Mouse (Mus musculus) CD4-positive, CD25-positive, alpha-beta regulatory T cell (primary cell): ENCODE data around the gene Actrt3. TPM values are rescaled to one million over a fixed set of nuclear protein-coding genes. Genes with fewer than 3 reads are reported as not detected.

ENCODE experiments used
- polyA plus RNA-seq: library from polyadenylated mRNA; unstranded; fragments of 100-300 nt; shearing (Covaris generic); gene quantifications from one replicate; pipeline ENCODE4 v1.2.1, GENCODE M21; 2017

Actrt3 gene
- 0.14 TPM for polyA plus RNA-seq

GRCm38 (mm10) chr3:30599711-30600545 is at the start of gene Actrt3:
Gene Actrt3 (minus strand): TSS chr3:30599939.

GRCm38 (mm10) chr3:30647440-30648090 is 47.8 kb upstream of the Actrt3 start, which contains the start of gene Lrrc34:
Gene Lrrc34 (minus strand): TSS chr3:30647869.

GRCm38 (mm10) chr3:30644207-30644606 is 44.5 kb upstream of the Actrt3 start, which contains the start of gene Lrriq4:
Gene Lrriq4 (plus strand): TSS chr3:30644507.

GRCm38 (mm10) chr3:30602065-30602739 is 2.5 kb upstream of the Actrt3 start, which contains the start of gene Mynn:
Gene Mynn (plus strand): TSS chr3:30602065.

GRCm38 (mm10) chr3:30547908-30548307 is 51.8 kb downstream of the Actrt3 start, which contains the start of gene Mecom:
Gene Mecom (minus strand): TSS chr3:30548008.

Other genes starting within 250 kb of the Actrt3 start
- gene Mecom, start 51.9 kb downstream of the Actrt3 start, polyA plus RNA-seq = 0.23 TPM
- 43.6 TPM for gene Mynn, start 2.1 kb upstream of the Actrt3 start, polyA plus RNA-seq
- gene Lrriq4, start 44.6 kb upstream of the Actrt3 start, polyA plus RNA-seq = not detected
- 0.16 TPM for gene Lrrc34, start 47.9 kb upstream of the Actrt3 start, polyA plus RNA-seq
- 0.07 TPM for gene Lrrc31, start 99.9 kb upstream of the Actrt3 start, polyA plus RNA-seq
- gene Samd7, start 146.4 kb upstream of the Actrt3 start, polyA plus RNA-seq = not detected
- gene Sec62, start 192.9 kb upstream of the Actrt3 start, polyA plus RNA-seq = 69.0 TPM